Mouse (Mus musculus) cerebellum, adult 2 months (tissue): Measurements from ENCODE around the gene Ctsr.

ENCODE experiments used
- CTCF ChIP-seq: fragments of 200-500 bp; IDR thresholded peaks from 2 replicates; pipeline ENCODE4 v1.5.1; 2011; ENCODE audit warnings: low read depth, mild to moderate bottlenecking, control low read depth, low read length, moderate library complexity, borderline replicate concordance; ENCODE audit not compliant: insufficient read depth
- POLR2A ChIP-seq: fragments of 200-500 bp; IDR thresholded peaks from 2 replicates; pipeline ENCODE4 v1.6.1; 2011; ENCODE audit warnings: low read length, control low read depth, borderline replicate concordance; ENCODE audit not compliant: insufficient read depth

GRCm38 (mm10) chr13:61203310-61203709, 39.3 kb upstream of the Ctsr start, which contains the start of gene Cts6:
- no peak for TF ChIP-seq POLR2A
- no peak for TF ChIP-seq CTCF
